Mouse (Mus musculus): Measurements from ENCODE around the gene Cd300lf.

- TF ChIP-seq EP300 (IDR thresholded peaks at IDR 0.05; ENCODE audit: low read depth) (no peak), CTCF (IDR thresholded peaks at IDR 0.05; ENCODE audit: low read depth) (no peak)
Observed at GRCm38 (mm10) chr11:115100741-115101140, 33.1 kb downstream of the Cd300lf start.
